Mouse (Mus musculus): ENCODE measurements around the gene Duox1. TPM values are rescaled to one million over a fixed set of nuclear protein-coding genes. Genes with fewer than 3 reads are reported as not detected.

The Duox1 gene
- polyA plus RNA-seq, 1 experiment = 0.10 TPM

Other genes starting within 250 kb of the Duox1 start
- gene Spg11, start 197.3 kb upstream of the Duox1 start, polyA plus RNA-seq (2012; fragmentation: generic; extraction: Trizol) = 5.8 TPM
- 321 TPM for gene B2m, start 168.0 kb upstream of the Duox1 start, polyA plus RNA-seq (2012; fragmentation: generic; extraction: Trizol)
- 0.04 TPM for gene Trim69, start 155.0 kb upstream of the Duox1 start, polyA plus RNA-seq (2012; fragmentation: generic; extraction: Trizol)
- 0.07 TPM for gene Patl2, start 129.5 kb upstream of the Duox1 start, polyA plus RNA-seq (2012; fragmentation: generic; extraction: Trizol)
- not detected for gene Terb2, start 129.4 kb upstream of the Duox1 start, polyA plus RNA-seq (2012; fragmentation: generic; extraction: Trizol)
- gene Sord, start 80.9 kb upstream of the Duox1 start, polyA plus RNA-seq (2012; fragmentation: generic; extraction: Trizol) = 18.5 TPM
- gene Duox2, start 17.2 kb upstream of the Duox1 start, polyA plus RNA-seq (2012; fragmentation: generic; extraction: Trizol) = 0.12 TPM
- not detected for gene Duoxa2, start 16.8 kb upstream of the Duox1 start, polyA plus RNA-seq (2012; fragmentation: generic; extraction: Trizol)
- gene Duoxa1, start 1.9 kb upstream of the Duox1 start, polyA plus RNA-seq (2012; fragmentation: generic; extraction: Trizol) = 2.6 TPM
- gene Shf, start 53.5 kb downstream of the Duox1 start, polyA plus RNA-seq (2012; fragmentation: generic; extraction: Trizol) = 48.5 TPM
- not detected for gene Slc28a2, start 110.8 kb downstream of the Duox1 start, polyA plus RNA-seq (2012; fragmentation: generic; extraction: Trizol)
- not detected for gene Gm14085, start 169.3 kb downstream of the Duox1 start, polyA plus RNA-seq (2012; fragmentation: generic; extraction: Trizol)

All from myocyte (in vitro differentiated cells).